Mouse (Mus musculus) CH12.LX (cell line): ENCODE data around the gene Ccdc86. TPM values are rescaled to one million over a fixed set of nuclear protein-coding genes. Genes with fewer than 3 reads are reported as not detected.

Experiments used
- DNase-seq: peaks from one replicate; pipeline ENCODE4 v3.0.0-alpha.2; 2013; ENCODE audit errors: extremely low read depth
- H3K27ac ChIP-seq: 2 replicates; pipeline ENCODE4 v1.5.1; 2012; ENCODE audit warnings: low read depth, mild to moderate bottlenecking, control low read depth, moderate library complexity; ENCODE audit not compliant: insufficient read depth
- H3K27me3 ChIP-seq: replicated peaks from 2 replicates; pipeline ENCODE3; 2012; ENCODE audit warnings: inconsistent platforms
- H3K36me3 ChIP-seq, 2 experiments: replicated peaks in 1 of 2; 2 replicates each; pipeline versions ENCODE3 to v1.6.1; 2012; ENCODE audit warnings: inconsistent platforms in 1 of 2, low read length in 1 of 2, mild to moderate bottlenecking in 1 of 2, mixed read lengths in 1 of 2, moderate library complexity in 1 of 2; ENCODE audit not compliant: control insufficient read depth in 1 of 2, insufficient read depth in 1 of 2
- H3K4me1 ChIP-seq, 2 experiments: 2 replicates each; pipeline ENCODE4 v1.6.1; 2012; ENCODE audit warnings: inconsistent platforms in 1 of 2, moderate library complexity in 1 of 2; ENCODE audit not compliant: insufficient read depth in 2 of 2, control insufficient read depth in 1 of 2
- H3K4me2 ChIP-seq: 2 replicates; pipeline ENCODE4 v1.6.1; 2012; ENCODE audit warnings: low read depth, mild to moderate bottlenecking, control low read depth; ENCODE audit not compliant: poor library complexity, insufficient read depth, severe bottlenecking
- H3K4me3 ChIP-seq, 3 experiments: fragments of 150-350 bp in 1 of 3; sonication (generic) in 1 of 3; replicated peaks in 1 of 3; 2 replicates each; pipeline versions ENCODE3 to v1.5.1; 2011 to 2012; ENCODE audit warnings: low read depth in 2 of 3, low read length in 2 of 3, mild to moderate bottlenecking in 2 of 3, moderate library complexity in 2 of 3, control low read depth in 1 of 3, improper control_type of control experiment in 1 of 3, inconsistent platforms in 1 of 3, mixed read lengths in 1 of 3; ENCODE audit not compliant: poor library complexity in 1 of 3
- H3K79me2 ChIP-seq: replicated peaks from 2 replicates; pipeline ENCODE4 v1.6.1; 2012; ENCODE audit warnings: mild to moderate bottlenecking, moderate library complexity; ENCODE audit not compliant: control insufficient read depth, poor library complexity, insufficient read depth, severe bottlenecking; ENCODE audit errors: extremely low read depth
- H3K9ac ChIP-seq: 2 replicates; pipeline ENCODE4 v1.6.1; 2012; ENCODE audit warnings: low read depth, mild to moderate bottlenecking, control low read depth, moderate library complexity; ENCODE audit not compliant: insufficient read depth
- H3K9me3 ChIP-seq: replicated peaks from 2 replicates; pipeline ENCODE3; 2012; ENCODE audit warnings: low read length, inconsistent platforms, mixed read lengths
- CHD1 ChIP-seq: IDR thresholded peaks from 2 replicates; pipeline ENCODE4 v1.6.1; 2012; ENCODE audit warnings: low read depth, low read length, improper control_type of control experiment, inconsistent platforms
- EP300 ChIP-seq: IDR thresholded peaks from 2 replicates; pipeline ENCODE4 v1.6.1; 2011; ENCODE audit warnings: low read length, improper control_type of control experiment
- GABPA ChIP-seq: IDR thresholded peaks from 2 replicates; pipeline ENCODE4 v1.6.1; 2012; ENCODE audit warnings: low read depth, low read length, improper control_type of control experiment, inconsistent platforms; ENCODE audit not compliant: insufficient replicate concordance
- HCFC1 ChIP-seq: IDR thresholded peaks from 2 replicates; pipeline ENCODE4 v1.6.1; 2012; ENCODE audit warnings: low read depth, mild to moderate bottlenecking, inconsistent platforms, low read length, improper control_type of control experiment
- IRF4 ChIP-seq: IDR thresholded peaks from 2 replicates; pipeline ENCODE4 v1.6.1; 2014; ENCODE audit warnings: low read depth, mild to moderate bottlenecking, inconsistent platforms, low read length, improper control_type of control experiment
- JUN ChIP-seq: IDR thresholded peaks from 2 replicates; pipeline ENCODE4 v1.6.1; 2011; ENCODE audit warnings: low read depth, mild to moderate bottlenecking, low read length, improper control_type of control experiment, moderate library complexity; ENCODE audit not compliant: insufficient read depth
- MAX ChIP-seq: IDR thresholded peaks from 2 replicates; pipeline ENCODE4 v1.6.1; 2011; ENCODE audit warnings: low read length, improper control_type of control experiment
- MEF2A ChIP-seq: IDR thresholded peaks from 2 replicates; pipeline ENCODE4 v1.6.1; 2014; ENCODE audit warnings: low read depth, mild to moderate bottlenecking, inconsistent platforms, low read length, improper control_type of control experiment, borderline replicate concordance
- NRF1 ChIP-seq: IDR thresholded peaks from 2 replicates; pipeline ENCODE4 v1.6.1; 2014; ENCODE audit warnings: low read depth, mild to moderate bottlenecking, inconsistent platforms, low read length, improper control_type of control experiment, moderate library complexity
- PAX5 ChIP-seq: IDR thresholded peaks from 2 replicates; pipeline ENCODE4 v1.6.1; 2012; ENCODE audit warnings: low read length, inconsistent platforms, mixed read lengths
- POLR2A ChIP-seq: IDR thresholded peaks from 2 replicates; pipeline ENCODE4 v1.6.1; 2011; ENCODE audit warnings: low read depth, mild to moderate bottlenecking, improper control_type of control experiment, low read length
- POLR2AphosphoS2 ChIP-seq: IDR thresholded peaks from 2 replicates; pipeline ENCODE4 v1.6.1; 2011; ENCODE audit warnings: low read depth, low read length, improper control_type of control experiment
- RAD21 ChIP-seq: IDR thresholded peaks from 2 replicates; pipeline ENCODE4 v1.6.1; 2011; ENCODE audit warnings: low read depth, mild to moderate bottlenecking, low read length, improper control_type of control experiment, moderate library complexity
- RCOR1 ChIP-seq: conservative IDR thresholded peaks from 2 replicates; pipeline ENCODE4 v1.6.1; 2012; ENCODE audit warnings: low read depth, mild to moderate bottlenecking, inconsistent platforms, low read length, improper control_type of control experiment
- SIN3A ChIP-seq: IDR thresholded peaks from 2 replicates; pipeline ENCODE4 v1.6.1; 2012; ENCODE audit warnings: low read length, improper control_type of control experiment, inconsistent platforms
- TBP ChIP-seq: conservative IDR thresholded peaks from 2 replicates; pipeline ENCODE4 v1.6.1; 2011; ENCODE audit warnings: low read depth, low read length, improper control_type of control experiment
- TCF12 ChIP-seq: IDR thresholded peaks from 2 replicates; pipeline ENCODE4 v1.6.1; 2014; ENCODE audit warnings: low read depth, mild to moderate bottlenecking, inconsistent platforms, low read length, improper control_type of control experiment
- UBTF ChIP-seq: IDR thresholded peaks from 2 replicates; pipeline ENCODE4 v1.6.1; 2012; ENCODE audit warnings: low read depth, mild to moderate bottlenecking, inconsistent platforms, low read length, improper control_type of control experiment, moderate library complexity
- USF1 ChIP-seq: IDR thresholded peaks from 2 replicates; pipeline ENCODE4 v1.6.1; 2014; ENCODE audit warnings: low read depth, mild to moderate bottlenecking, inconsistent platforms, low read length, improper control_type of control experiment
- USF2 ChIP-seq: conservative IDR thresholded peaks from 2 replicates; pipeline ENCODE4 v1.6.1; 2011; ENCODE audit warnings: low read depth, low read length, improper control_type of control experiment
- ZC3H11A ChIP-seq: IDR thresholded peaks from 2 replicates; pipeline ENCODE4 v1.6.1; 2012; ENCODE audit warnings: low read depth, mild to moderate bottlenecking, inconsistent platforms, low read length, improper control_type of control experiment
- ZKSCAN1 ChIP-seq: IDR thresholded peaks from 2 replicates; pipeline ENCODE4 v1.6.1; 2012; ENCODE audit warnings: low read depth, inconsistent platforms, low read length, improper control_type of control experiment, borderline replicate concordance
- ZMIZ1 ChIP-seq: IDR thresholded peaks from 2 replicates; pipeline ENCODE4 v1.6.1; 2012; ENCODE audit warnings: low read depth, mild to moderate bottlenecking, inconsistent platforms, low read length, improper control_type of control experiment
- ZNF384 ChIP-seq: IDR thresholded peaks from 2 replicates; pipeline ENCODE4 v1.6.1; 2012; ENCODE audit warnings: low read depth, low read length, improper control_type of control experiment, inconsistent platforms
- dilution Hi-C: fragments of 300-500 bp; cut with MboI; formaldehyde crosslinking; loops from 2 replicates; pipeline ENCODE4 v1.14.3; 2020; ENCODE audit warnings: low sequenced_read_pairs; ENCODE audit not compliant: extremely low pct_unique_long_range_greater_than_20kb, extremely low pct_ligation_motif_present
- in situ Hi-C: fragments of 300-500 bp; cut with MboI; formaldehyde crosslinking; loops from 3 replicates; pipeline ENCODE4 v1.14.3; 2019; ENCODE audit warnings: low sequenced_read_pairs, low pct_ligation_motif_present, low pct_unique_long_range_greater_than_20kb, mixed read lengths
- polyA plus RNA-seq: library from polyadenylated mRNA; unstranded; fragments of >175 nt; gene quantifications from 2 replicates; pipeline ENCODE4 v1.2.1, GENCODE M21; 2012; ENCODE audit warnings: low read depth; ENCODE audit not compliant: insufficient read length
- total RNA-seq, 2 experiments: library from RNA; depleted of rRNA; stranded (reverse); fragments of 300-350 nt in 1 of 2; fragments of >200 nt in 1 of 2; gene quantifications; 2 replicates each; pipeline ENCODE4 v1.2.3; 2012 to 2014

The Ccdc86 gene
- total and polyA plus RNA-seq, 3 experiments: 9.5 to 44.8 (median 10.8) TPM

DNA sequence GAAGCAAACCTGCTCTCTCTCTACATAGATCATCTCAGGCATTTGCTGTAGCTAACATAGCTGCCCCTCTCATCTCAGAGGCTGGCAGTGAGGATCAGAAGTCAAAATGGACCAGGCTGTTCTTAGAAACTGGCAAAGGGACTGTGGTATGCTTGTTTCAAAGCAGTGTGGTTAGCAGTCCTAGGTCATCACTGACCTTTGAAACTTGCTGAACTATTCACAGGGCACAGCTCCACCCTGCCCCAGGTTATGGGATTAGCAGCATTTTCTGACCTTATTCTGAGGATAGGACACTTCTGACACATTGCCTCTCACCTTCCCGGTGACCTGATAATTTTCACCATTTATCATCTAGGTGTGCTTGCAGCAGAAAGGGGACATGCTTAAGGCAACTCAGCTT lies 39.5 kb upstream of the Ccdc86 start:
- no peak overlapping the region for H3K4me3 ChIP-seq
- no peaks in the 10 kb centered on the region for H3K36me3 ChIP-seq
- no peak overlapping the region for H3K9ac ChIP-seq
- dilution Hi-C loops: no loop called here
- no peaks in the 10 kb centered on the region for H3K9me3 ChIP-seq
- H3K4me2 ChIP-seq: no peak overlapping the region
- in situ Hi-C loops: no loop called here
- peaks cover 2% of the 10 kb centered on the region for H3K27me3 ChIP-seq
- DNase-seq: no peak
- H3K79me2 ChIP-seq: no peaks in the 10 kb centered on the region
- TF ChIP-seq USF2 (no peak), EP300 (no peak), ZMIZ1 (no peak), RCOR1 (no peak), ZC3H11A (no peak), MEF2A (no peak), SIN3A (no peak), PAX5 (no peak), UBTF (no peak), GABPA (no peak), ZKSCAN1 (no peak)
- H3K27ac ChIP-seq: no peak overlapping the region
- peaks cover 0 to 15% of the 10 kb centered on the region in 2 experiments; a peak in 2 of 4 replicates for H3K4me1 ChIP-seq

DNA sequence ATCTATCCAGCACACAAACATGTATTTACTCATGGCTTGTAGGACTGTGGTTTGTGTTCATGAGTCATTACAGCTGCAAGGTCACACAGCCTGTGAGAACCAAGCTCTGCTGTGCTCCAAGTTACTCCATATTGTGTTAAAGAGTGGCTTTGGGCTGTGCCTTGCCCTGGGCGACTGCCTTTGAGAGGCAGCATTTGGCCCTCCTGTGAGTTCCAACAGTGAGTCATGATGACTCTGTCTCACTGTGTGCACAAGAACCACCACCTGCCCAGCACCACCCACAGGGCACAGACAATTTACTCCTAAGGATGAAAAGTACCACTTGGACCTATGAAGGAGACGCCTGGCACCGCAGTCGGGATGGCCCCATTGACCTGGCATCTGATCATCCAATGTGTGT lies 36.8 kb upstream of the Ccdc86 start:
- Histone ChIP-seq H3K4me3 (no peak overlapping the region), H3K36me3 (no peaks in the 10 kb centered on the region), H3K27ac (no peak overlapping the region), H3K9ac (no peak overlapping the region), H3K9me3 (no peaks in the 10 kb centered on the region), H3K27me3 (no peaks in the 10 kb centered on the region), H3K4me1 (peaks cover 4 to 9% of the 10 kb centered on the region in 2 experiments; a peak in 3 of 4 replicates), H3K4me2 (no peak overlapping the region), H3K79me2 (no peaks in the 10 kb centered on the region)
- no peak for DNase-seq
- in situ Hi-C loops (no loop called here), dilution Hi-C loops (no loop called here)
- TF ChIP-seq USF1 (no peak), MAX (no peak), CHD1 (no peak), TBP (no peak), MEF2A (no peak)

DNA sequence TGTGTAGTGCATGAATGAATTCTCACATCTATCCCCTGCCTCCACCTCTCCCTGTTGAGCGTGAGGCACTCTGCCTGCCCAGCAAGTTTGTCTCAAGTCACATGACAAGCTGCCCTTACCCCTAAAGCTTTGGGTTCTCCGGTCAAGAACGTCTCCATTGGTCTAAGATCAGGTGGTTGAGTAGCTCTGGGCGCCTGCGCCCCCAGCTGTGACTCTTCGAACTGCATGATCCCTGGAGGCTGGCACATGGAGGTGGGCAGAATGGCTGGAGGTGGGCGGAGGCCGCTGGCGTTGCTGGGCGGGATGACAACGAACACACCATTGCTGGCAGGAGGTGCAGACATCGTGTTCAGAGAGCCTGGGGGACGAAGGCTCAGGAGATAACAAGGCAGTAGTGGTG lies 35.5 kb upstream of the Ccdc86 start:
- Histone ChIP-seq H3K9ac (no peak overlapping the region), H3K4me1 (peaks cover 4 to 13% of the 10 kb centered on the region in 2 experiments; a peak in 3 of 4 replicates), H3K9me3 (no peaks in the 10 kb centered on the region), H3K4me2 (no peak overlapping the region), H3K4me3 (no peak overlapping the region), H3K36me3 (no peaks in the 10 kb centered on the region), H3K27me3 (no peaks in the 10 kb centered on the region), H3K27ac (no peak overlapping the region)
- no peak for DNase-seq
- dilution Hi-C loops: no loop called here
- TF ChIP-seq RAD21 (no peak), GABPA (no peak), NRF1 (no peak), TCF12 (no peak), POLR2AphosphoS2 (no peak), HCFC1 (no peak), IRF4 (no peak), POLR2A (no peak), RCOR1 (no peak), USF1 (no peak), ZNF384 (no peak), JUN (no peak)
- TF ChIP-seq, all 38 proteins: peak for 0
- in situ Hi-C loops: no loop called here
- no peaks in the 10 kb centered on the region for H3K79me2 ChIP-seq
